Mouse (Mus musculus) mature B cell (primary cell): ENCODE measurements around the gene Btbd6.

ENCODE experiments used
- in situ Hi-C: fragments of 300-500 bp; cut with MboI; formaldehyde crosslinking; loops from 2 replicates; pipeline ENCODE4 v1.14.3; 2019

Btbd6 gene

DNA sequence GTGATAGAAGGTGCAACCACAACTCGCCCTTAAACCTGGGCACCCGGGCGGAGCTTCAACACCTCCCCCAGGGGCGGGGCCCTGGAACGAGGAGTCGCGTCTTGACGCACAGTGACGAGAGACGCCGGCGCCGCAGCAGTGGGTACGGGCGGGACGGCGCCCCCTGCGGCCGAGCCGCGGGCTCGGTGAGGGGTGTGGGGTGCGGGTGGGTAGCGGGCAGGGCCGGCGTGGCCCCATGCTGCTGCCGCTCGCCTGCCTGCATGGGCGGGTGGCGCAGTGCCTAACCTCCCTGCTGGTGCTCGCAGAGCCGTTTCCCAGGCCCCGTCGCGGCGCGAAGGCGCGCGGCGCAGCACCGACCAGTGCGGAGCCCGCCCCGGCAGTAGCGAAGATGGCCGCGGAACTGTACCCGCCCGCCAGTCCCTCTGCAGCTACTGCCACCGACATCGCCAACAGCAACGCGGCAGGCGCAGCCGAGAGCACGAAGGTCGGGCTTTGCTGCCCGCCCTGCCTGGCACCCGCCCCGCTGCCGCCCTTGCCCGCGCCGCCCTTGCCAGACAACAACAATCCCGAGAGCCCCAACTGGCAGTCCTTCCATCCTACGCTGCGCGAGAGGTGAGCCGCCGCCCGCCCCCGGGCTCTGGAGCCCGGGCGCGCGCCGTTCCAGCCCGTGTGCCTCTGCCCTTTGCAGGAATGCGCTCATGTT lies at the start of gene Btbd6:
Gene Btbd6, plus strand, starts transcription at position 112 of the 703 bp plus-strand sequence.
- in situ Hi-C loops: no loop called here

DNA sequence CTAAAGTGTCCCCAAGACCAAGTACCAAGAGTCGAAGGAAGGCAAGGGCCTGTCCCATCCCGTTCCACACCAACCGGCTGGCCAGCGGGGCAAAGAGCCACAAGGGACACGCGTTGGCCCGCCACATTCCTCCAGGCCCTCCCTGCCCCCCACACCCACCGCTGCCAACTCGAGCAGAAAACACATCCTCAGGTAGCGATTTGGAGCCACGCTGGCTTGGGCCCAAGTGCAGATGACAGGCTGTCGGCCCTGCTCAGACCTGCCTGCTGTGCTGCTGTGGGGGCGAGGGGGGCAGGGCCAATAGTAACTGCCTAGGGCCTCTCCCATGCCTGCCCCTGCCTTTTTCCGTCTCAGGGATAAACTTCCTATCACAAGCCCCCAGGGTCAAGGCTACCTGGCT lies 49.0 kb upstream of the Btbd6 start:
- in situ Hi-C loops: no loop called here

DNA sequence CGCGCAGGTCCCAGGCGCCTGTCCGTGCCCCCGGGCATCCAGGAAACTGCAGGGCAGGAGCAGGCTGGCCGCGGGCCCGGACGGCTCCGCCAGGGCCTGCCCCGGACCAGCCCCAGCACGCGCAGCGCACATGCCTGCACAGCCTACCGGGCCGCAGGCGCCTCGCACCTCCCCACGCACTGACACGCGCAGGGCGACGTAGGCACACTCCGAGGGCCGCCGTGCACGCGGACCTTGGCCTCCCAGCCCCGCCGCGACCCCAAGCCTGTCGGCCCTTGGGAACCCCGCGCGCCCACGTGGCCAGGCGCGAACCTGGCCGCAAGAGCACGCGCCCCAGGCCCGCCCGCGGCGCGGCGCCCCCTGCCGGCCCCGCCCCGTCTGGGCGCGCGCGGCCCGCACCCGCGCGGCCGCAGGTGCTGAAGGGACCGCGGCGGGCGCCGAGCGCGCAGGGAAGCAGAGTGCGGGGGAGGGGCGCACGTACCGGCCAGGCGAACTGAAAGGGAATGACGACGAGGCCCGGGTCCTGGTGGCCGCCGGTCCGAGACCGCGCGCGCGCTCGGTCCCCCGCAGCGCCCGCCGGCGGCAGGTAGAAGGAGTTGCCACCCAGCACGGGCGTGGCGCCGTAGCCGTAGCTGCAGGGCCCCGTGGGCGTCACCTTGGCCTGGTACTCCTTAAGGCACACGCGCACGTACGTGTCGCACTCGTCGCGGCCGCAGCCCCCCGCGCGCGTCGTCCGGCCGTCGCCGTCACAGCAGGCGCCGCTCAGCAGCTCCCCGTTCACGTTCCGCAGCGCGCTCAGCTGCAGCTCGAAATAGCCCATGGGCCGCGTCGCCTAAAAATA lies 47.7 kb upstream of the Btbd6 start:
- in situ Hi-C loops: no loop called here

DNA sequence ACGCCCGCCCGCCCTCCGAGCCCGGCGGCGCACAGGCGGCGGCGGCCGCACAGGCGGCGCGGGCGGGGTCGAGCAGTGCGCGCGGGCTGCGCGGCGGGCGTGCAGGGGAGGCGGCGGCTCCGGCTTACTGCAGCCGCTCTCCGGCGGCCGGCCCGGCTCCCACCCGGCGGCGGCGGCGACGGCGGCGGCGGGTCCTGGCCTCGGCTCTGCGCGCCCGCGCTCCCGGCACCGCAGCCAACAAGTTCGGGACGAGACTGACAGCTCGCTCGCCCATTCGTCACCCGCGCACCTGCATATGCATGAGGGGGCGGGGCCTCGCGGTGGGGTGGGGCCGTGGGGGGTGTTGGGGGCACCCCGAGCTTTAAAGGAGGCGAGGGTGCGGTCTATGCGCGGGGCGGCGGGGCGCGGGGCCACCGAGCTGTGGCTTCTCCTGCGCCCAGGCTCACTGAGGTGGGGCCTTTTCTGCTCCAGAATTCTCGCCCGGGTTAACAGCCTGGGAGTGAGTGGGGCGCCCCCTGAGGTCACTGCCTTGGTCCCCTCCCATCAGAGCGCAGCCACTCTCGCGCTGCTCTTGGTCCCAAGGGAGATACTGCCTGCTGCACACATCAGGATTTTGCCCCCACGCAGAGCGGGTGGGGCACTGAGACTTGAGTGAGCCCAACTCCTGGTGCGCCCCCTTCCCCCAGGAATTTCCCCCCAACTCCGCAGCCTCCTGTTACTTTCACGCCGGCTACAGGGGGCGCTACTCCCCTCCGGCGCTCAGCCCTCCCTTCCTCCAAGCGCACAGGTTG lies 46.5 kb upstream of the Btbd6 start, which contains the start of gene Jag2:
Gene Jag2, minus strand, starts transcription at position 215 of the 791 bp plus-strand sequence.
- in situ Hi-C loops: no loop called here

DNA sequence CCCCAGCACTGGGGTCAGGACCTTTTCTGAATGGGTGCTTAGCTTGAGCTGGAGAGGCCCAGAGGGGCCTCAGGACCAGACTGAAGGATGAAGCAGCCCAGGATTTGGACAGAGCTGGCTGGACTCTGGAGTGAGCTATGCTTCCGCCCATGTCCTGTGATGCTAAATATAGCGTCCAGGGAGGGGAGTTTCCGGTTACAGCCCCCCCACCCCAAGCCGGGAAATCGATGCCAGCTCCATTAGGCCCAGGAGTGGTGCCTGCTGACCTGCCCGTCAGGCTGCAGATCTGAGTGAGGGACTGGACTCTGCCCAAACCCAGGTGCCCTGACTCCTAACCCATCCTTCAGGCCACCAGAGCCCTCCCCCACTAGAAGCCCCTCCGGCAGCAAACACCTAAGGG lies 43.6 kb upstream of the Btbd6 start:
- in situ Hi-C loops: no loop called here

DNA sequence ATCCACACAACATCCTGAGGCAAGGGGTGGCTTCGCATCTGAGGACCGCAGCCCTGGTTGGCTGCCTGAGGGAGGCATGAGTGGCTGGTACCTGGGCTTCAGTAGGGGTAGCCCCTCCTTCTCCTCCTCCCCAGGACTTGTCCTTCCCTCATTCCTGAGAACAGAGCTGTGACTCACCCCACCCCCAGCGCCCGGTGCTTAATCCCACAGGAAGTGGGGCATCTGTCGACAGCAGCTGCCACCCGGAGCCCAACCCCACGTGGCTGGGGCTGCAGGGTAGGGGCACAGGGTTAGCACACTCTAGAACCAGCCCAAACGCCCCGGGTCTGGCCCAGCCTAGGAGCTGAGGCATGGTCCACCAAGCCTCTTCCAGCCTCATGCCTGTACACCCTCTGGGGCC lies 38.4 kb upstream of the Btbd6 start:
- in situ Hi-C loops: no loop called here

DNA sequence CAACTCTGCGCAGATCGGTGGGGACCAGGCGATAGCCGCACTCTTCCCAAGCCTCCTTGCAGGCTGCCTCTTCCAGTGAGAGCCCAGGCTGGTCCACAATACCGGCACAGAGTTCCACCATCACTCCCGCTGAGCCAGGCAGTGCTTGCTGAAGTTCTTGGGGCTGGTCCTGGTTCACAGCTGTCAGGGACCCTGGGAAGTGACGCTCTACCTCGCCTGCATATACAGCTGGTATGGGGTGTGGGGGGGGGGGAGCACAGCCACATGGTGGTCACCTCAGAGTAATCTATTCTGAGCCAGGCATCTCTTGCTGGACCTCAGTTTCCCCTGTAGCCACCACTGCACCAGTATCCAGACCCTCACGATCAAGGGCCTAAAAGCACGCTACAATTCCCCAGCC lies 37.9 kb upstream of the Btbd6 start:
- in situ Hi-C loops: no loop called here

DNA sequence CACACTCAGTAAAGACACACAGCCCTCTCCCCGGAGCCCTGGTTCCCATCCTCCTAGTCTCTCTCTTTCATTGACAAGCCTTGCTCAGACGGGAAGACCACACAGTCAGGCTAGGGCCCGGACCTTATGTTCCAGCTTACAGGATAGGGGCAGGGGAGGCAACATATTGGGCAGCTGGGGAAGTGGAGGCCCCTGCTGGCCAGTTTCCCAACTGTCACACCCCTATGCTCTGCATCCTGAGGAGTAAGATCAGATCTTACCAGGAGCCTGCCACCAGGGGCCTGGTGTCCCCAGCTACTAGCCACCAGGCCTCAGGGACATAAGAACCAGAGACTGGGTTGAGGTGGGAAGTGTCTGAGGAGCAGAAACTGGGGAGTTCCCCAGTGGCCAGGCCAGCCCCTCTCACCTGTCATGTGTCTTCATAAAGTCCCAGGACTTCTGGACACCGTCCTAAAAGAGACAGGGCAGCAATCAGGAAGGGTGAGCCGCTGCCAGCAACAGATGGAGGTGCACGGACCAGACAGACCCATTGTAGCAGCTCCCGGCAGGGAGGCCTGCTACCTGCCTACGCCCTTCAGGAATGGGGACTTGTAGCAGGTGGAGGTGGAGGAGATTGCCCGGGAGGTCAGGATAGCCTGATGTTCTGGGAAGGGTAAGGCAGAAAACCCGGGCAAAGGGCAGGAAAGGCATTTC lies 37.3 kb upstream of the Btbd6 start:
- in situ Hi-C loops: no loop called here

DNA sequence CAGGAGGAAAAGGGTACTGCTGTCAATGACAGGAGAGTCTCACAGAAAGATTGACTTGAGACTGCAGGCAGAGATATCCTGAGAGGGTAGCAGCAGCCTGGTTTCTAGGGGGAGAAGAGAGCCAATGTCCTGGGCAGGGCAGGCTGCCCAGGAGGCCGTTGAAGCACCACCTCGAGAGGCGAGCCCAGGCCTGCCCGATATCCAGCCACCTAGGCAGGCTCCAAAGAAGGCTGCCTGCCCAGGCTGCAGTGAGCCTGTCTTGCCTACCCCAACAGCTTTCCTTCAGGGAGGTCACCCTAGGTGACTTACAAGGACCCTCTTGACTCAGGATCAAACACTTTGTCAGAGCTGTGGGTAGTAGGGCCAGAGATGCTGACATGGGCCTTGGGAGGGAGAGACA lies 36.0 kb upstream of the Btbd6 start:
- in situ Hi-C loops: no loop called here

DNA sequence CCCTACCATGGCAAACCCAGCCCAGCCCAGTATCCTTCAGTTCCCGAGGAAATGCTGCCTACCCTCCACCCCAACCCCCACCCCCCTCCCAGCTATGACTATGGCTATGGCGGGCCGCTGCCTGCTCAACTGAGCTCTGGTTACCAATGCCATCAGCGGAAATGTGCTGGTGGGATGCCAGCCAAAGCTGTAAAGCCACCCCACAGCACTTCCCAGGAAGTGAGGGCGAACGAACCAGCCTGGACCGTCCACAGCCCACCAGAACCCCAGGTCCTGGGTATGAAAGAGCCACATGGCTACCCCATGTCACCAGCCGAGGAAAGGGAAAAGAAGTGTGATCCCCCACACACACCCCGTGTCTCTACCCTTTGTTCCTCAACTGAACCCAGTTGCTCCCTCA lies 35.6 kb upstream of the Btbd6 start:
- in situ Hi-C loops: no loop called here

DNA sequence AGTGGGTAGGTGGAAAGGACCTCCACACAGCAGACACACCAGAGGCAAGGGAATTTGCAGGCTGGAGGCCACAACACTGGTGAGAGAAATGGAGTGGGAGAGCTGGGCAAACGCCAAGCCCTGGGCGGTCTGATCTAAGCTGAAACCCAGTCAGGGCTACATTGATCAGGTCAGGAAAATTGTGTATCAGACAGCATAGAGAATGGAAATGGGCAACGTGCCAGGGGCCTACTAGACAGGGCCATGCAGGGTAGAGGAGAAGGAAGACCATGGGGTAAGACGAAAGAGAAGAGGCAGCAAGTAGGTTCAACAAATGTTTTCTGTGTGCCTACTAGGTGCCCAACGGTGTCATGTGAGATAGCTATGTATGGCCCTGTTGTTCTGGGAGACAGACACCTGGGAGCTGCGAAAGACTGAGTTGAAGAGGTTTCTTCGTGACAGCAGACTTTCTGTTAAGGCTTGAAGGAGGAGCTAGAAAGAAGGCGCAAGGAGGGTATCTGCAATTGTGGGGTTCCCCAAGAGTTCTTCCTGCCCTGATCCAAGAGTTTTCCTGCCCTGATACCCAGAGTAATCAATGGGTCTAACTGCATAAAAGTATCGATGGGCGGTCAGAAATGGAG lies 35.0 kb upstream of the Btbd6 start:
- in situ Hi-C loops: no loop called here

DNA sequence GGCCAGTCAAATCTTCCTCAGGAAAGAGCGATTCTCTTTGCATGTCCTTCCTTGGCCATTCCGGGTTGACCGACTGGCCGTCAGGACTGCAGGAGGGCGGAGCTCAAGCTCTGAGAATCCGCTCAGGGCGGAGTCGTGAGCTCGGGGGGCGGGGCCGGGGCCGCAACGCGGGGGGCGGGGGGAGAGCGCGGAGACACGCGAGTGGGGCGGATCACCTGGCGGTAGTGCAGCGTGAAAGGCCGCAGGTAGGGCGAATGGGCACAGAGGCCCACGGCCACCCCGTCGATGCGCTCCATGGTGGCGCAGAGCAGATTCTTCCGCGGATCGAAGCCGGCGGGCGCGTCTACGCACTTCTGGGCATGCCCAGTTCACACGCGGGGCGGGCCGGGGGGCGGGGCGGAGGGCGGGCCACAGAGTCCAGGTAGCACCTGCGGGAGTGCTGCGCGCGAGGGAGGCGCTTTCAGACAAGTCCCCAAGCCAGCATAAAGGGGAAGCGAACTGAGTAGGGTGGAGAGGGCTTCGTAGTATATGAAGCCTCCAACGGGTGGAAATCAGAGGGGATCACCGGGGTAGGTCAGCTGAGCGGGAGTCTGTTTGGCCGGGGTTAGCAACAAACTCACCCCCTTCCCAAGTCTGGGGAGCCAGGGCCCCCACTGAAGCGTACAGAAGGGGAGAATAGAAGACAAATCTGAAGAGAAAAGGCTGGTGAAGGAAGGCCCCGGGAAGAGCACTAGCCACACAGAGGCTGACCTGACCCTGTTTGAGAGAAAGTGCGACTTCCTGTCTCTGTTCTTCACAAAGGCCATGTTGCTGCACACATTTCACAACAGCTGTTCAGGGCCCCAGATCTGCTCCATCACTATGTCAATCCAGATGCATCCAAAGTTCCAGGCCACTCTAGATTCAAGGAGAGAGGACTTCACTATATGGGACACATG lies 34.2 kb upstream of the Btbd6 start, which contains the start of gene Nudt14:
Gene Nudt14, minus strand, starts transcription at position 349 of the 938 bp plus-strand sequence.
- in situ Hi-C loops: no loop called here

DNA sequence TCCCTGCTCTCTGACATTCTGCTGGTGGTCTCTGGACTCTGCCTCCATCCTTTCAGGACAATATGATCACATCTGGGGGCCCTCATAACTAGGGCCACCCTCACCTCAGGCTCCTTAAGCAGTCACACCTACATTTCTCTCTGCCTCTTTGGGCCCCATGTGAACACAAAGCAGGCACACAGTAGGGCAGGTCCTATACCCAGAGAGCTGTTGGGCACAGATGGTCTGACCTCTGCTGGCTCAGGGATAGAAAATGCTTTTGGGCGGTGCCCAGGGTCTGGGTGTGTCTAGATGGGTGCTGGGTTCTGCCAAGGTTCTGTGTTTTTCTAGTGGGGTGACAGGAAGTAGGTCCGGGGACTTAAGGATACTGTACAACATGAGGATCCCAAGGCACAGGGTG lies 32.6 kb upstream of the Btbd6 start:
- in situ Hi-C loops: no loop called here

DNA sequence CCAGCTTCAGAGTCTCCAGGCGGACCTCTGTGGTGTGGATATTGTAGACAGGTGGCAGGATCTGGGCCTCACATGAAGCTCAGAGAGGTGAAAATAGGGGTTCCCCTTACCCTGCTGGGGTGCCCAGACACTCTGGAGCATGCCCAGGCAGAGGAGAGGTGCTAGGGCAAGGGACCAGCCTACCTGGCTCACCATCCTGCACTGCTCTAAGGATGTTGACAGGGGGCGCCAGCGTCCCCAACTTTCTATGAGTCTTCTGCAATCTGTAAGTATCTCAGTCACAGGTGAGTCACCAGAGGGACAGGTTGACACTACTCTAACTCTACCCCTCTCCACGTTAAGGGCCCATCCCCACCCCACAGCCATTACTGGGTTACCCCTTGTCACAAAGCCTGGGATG lies 29.0 kb upstream of the Btbd6 start:
- in situ Hi-C loops: no loop called here

DNA sequence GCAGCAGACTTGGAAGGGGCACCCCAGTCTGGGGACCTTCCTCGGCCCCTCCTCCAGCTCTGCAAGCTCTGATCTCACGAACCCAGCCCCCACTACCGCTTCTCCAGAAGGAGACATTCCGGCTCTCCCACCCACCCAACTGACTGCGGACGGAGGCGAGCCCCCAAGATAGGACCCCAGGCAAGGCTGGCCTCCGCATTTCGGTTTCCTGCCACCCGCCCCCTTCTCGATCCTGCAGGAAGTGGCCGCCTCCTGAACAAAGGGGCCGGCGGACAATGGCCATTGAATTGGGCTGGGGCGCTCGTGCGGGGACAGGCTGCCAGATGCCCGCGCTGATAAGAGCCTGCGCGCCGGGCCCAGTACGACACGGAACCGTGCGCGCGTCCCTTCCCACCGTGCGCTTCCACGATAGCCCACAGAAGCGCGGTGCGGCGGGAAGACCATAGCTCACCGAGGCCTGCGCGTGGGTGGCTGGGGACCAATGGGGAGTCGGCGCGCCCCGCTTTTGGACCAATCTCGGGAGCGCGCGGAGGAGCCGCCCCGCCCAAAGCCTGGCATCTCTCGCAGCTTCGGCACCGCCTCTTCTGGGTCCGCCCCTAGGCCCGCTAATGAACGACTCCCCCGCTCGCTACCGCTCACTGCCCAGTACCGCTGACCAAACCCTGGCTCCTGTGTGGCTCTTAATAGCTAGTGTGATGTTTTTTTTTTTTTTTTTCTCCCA lies 26.1 kb upstream of the Btbd6 start:
- in situ Hi-C loops: no loop called here

DNA sequence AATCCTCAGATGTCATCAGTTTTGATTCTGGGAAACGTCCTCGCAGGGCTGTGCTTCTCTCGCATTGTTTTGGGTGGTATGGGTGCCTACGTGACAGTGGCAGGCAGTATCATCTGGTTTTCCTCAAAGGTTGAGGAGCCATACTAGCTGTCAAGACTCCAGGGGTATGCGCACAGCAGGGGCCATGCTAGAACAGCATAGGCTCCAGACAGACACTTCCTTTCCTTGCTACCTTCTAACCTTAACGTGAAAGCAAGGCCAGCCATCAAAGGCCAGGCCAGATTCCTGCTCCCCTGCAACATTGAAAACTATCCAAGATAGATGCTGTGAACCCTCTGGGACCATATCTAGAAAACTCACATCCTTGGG lies 25.5 kb upstream of the Btbd6 start:
- in situ Hi-C loops: no loop called here

DNA sequence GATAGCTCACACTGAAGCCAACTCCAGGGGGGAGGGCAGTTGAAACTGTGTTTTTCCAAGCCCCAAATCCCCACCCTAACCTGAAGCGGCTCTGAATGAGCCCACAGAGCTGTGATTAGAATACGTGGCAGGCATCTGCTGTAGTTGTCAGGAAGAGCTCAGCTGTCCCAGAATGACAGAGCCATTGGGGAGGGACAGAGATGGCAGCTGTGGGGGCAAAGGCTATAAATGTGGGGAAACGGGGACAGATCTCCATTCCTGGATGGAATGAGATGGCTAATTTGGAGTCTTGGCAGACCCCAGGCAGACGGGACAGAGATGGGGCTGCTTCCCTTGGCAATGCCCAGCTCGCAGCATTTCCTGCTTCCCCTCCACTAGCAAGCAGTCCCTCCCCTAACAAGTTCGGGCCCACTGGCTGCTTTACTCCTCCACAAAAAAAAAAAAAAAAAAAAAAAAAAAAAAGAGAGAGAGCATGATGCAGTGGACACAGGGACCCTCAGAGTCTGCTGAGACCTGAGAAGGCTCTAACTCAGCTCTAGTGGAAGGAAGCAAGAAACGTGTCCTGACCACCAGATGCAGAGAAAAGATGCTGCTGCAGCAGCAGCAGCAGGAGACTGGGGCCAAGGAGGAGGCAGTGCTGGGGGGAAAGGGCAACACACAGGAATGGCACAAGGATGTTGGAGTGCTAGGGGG lies 25.0 kb upstream of the Btbd6 start:
- in situ Hi-C loops: no loop called here

DNA sequence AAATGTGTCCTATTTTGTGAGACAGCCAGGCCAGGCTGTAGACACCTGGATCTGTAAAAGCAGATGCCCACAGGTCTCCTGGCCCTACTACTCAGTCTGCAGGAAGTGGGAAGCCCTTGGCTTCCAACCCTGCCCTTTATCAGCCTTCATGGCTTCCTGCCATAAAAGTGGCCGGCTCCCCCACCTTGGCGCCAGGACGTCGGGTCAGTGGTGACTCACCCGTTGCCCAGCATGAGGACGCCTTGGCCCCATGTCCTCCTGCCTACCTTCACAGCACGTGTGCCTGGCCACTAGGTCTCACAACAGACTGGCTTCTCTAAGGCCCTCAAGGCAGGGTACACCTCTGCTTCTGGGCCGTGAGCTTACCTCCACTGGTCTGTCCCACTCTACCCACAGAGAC lies 23.8 kb upstream of the Btbd6 start:
- in situ Hi-C loops: no loop called here

DNA sequence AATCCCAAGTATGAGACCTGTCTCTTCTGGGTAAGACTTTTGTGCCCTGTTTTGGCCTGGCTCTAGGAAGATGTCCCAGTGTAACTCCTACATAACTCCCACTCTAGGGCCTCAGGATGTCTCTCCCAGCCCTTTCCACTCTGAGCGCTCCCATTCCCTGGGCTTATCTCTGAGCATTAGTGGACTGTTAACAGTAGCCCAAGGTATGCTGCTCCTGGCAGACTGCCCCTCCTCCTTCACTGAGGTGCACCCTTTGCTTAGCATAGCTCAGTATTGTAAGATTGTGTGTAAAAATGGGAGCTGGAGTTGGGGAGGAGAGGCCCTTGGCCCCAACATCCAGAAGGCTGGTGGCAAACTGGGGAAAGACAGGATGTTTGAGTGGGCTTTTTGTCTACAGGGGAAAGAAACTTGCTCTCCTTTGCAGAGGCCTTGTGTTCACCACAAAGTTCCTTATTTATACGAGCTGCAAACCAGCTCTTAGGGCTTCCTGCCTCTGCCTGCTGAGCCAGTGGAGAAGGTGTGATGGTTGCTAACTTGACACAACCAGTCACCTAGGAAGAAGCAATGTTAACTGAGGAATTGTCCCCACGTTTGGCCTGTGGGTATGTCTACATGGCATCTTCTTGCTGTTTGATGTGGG lies 23.2 kb upstream of the Btbd6 start:
- in situ Hi-C loops: no loop called here
